Mouse (Mus musculus) G1E (cell line): ENCODE measurements at regions not wholly inside any gene's neighbourhood (a gene's known extent, or its start where the extent isn't known, plus 50 kb on each side); places are given as distances from the start of the nearest gene placed in this dataset.

Source experiments
- CTCF ChIP-seq: IDR thresholded peaks from 2 replicates; pipeline ENCODE4 v1.5.1; 2012; ENCODE audit warnings: low read depth, low read length, inconsistent platforms, mixed read lengths
- GATA2 ChIP-seq: IDR thresholded peaks from 2 replicates; pipeline ENCODE4 v1.6.1; 2012; ENCODE audit warnings: low read depth, low read length, inconsistent platforms, borderline replicate concordance
- POLR2AphosphoS5 ChIP-seq: IDR thresholded peaks from 2 replicates; pipeline ENCODE4 v1.6.1; 2012; ENCODE audit warnings: low read depth, low read length, inconsistent platforms; ENCODE audit not compliant: insufficient replicate concordance
- TAL1 ChIP-seq: conservative IDR thresholded peaks from 2 replicates; pipeline ENCODE4 v1.6.1; 2012; ENCODE audit warnings: low read depth, low read length, inconsistent platforms, mixed read lengths

DNA sequence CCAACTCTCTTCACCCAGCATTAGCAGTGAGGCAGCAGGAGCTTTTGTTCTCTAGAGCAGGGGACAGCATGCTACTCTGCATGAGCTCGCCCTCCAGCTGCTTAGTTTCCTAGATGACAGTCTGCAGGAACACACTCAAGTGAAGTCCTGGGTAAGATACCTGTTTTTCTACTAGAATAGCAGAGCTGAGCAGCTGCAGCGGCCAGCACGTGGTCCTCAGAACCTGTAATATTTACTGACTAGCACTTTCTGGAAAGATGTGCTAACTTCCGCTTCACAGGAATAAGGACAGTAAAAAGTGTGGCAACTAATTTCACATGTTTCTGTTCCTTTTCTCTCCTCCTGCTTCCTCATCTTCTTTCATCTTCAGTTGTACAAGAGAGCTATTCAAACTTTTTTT, 73.7 kb upstream of the P2ry1 start:
- TF ChIP-seq GATA2: no peak
- TF ChIP-seq CTCF: no peak
- no peak for TF ChIP-seq TAL1
- no peak for TF ChIP-seq POLR2AphosphoS5
